Mouse (Mus musculus) ES-E14 (cell line): ENCODE results near the gene Prkcg. TPM values are rescaled to one million over a fixed set of nuclear protein-coding genes. Genes with fewer than 3 reads are reported as not detected.
A peak's percentile ranks its signal among the peaks of the same experiment; 100 is the strongest.

Experiments used
- DNase-seq: peaks from one replicate; pipeline ENCODE4 v3.0.0-alpha.2; 2013; ENCODE audit warnings: low read depth, low spot score
- H3K27ac ChIP-seq: 2 replicates; pipeline ENCODE4 v1.5.1; 2012; ENCODE audit warnings: low read depth, mild to moderate bottlenecking, low read length, moderate library complexity, mixed read lengths; ENCODE audit not compliant: poor library complexity, insufficient read depth, severe bottlenecking
- H3K36me3 ChIP-seq: 2 replicates; pipeline ENCODE4 v1.6.1; 2012; ENCODE audit warnings: mild to moderate bottlenecking, low read length, moderate library complexity, mixed read lengths; ENCODE audit not compliant: control insufficient read depth, poor library complexity, insufficient read depth, severe bottlenecking
- H3K4me1 ChIP-seq, 2 experiments: fragments of 150-350 bp in 1 of 2; sonication (generic) in 1 of 2; 2 replicates each; pipeline ENCODE4 v1.6.1; 2012; ENCODE audit warnings: low read length in 2 of 2, mild to moderate bottlenecking in 1 of 2, mixed read lengths in 1 of 2; ENCODE audit not compliant: control insufficient read depth in 2 of 2, insufficient read depth in 2 of 2, poor library complexity in 1 of 2
- H3K4me3 ChIP-seq, 2 experiments: fragments of 150-350 bp in 1 of 2; sonication (generic) in 1 of 2; 2 replicates each; pipeline ENCODE4 v1.5.1; 2012; ENCODE audit warnings: low read length in 2 of 2, low read depth in 1 of 2, mild to moderate bottlenecking in 1 of 2, mixed read lengths in 1 of 2; ENCODE audit not compliant: insufficient read depth in 1 of 2, poor library complexity in 1 of 2, severe bottlenecking in 1 of 2
- H3K9ac ChIP-seq: 2 replicates; pipeline ENCODE4 v1.6.1; 2012; ENCODE audit warnings: low read depth, mild to moderate bottlenecking, low read length, mixed read lengths; ENCODE audit not compliant: poor library complexity, insufficient read depth, severe bottlenecking
- H3K9me3 ChIP-seq: fragments of 150-350 bp; sonication (generic); 2 replicates; pipeline ENCODE4 v1.6.1; 2012; ENCODE audit warnings: low read depth, mild to moderate bottlenecking, low read length; ENCODE audit not compliant: control insufficient read depth, insufficient read depth
- CHD2 ChIP-seq: IDR thresholded peaks from 2 replicates; pipeline ENCODE4 v1.6.1; 2014; ENCODE audit warnings: mild to moderate bottlenecking, low read depth, low read length, inconsistent platforms
- HCFC1 ChIP-seq: IDR thresholded peaks from 2 replicates; pipeline ENCODE4 v1.6.1; 2012; ENCODE audit warnings: low read length, inconsistent platforms, borderline replicate concordance; ENCODE audit not compliant: insufficient read depth
- MAFK ChIP-seq: IDR thresholded peaks from 2 replicates; pipeline ENCODE4 v1.6.1; 2014; ENCODE audit warnings: mild to moderate bottlenecking, low read depth, low read length, inconsistent platforms; ENCODE audit not compliant: insufficient read depth
- ZC3H11A ChIP-seq: IDR thresholded peaks from 2 replicates; pipeline ENCODE4 v1.6.1; 2012; ENCODE audit warnings: low read depth, mild to moderate bottlenecking, inconsistent platforms, low read length, borderline replicate concordance
- ZNF384 ChIP-seq: IDR thresholded peaks from 2 replicates; pipeline ENCODE4 v1.6.1; 2012; ENCODE audit warnings: low read depth, low read length, inconsistent platforms
- in situ Hi-C, 2 experiments: fragments of 600-800 bp; cut with MboI; formaldehyde crosslinking; loops; one replicate each; pipeline ENCODE4 v1.15.1; 2025; ENCODE audit warnings: low sequenced_read_pairs in 2 of 2, inconsistent platforms in 1 of 2; ENCODE audit not compliant: unreplicated experiment in 2 of 2
- total RNA-seq: library from RNA; depleted of rRNA; stranded (reverse); fragments of 300-350 nt; gene quantifications from 2 replicates; pipeline ENCODE4 v1.2.3, GENCODE M21; 2012

Gene Prkcg
- total RNA-seq, 1 experiment: 6.6 TPM

GRCm38 (mm10) chr7:3262789-3263188 is 26.2 kb upstream of the Prkcg start:
- no peaks in the 10 kb centered on the region for H3K9me3 ChIP-seq
- H3K36me3 ChIP-seq: no peaks in the 10 kb centered on the region
- DNase-seq: peak; percentile 80
- H3K27ac ChIP-seq: no peak overlapping the region
- TF ChIP-seq HCFC1 (no peak), ZC3H11A (peak; percentile 14; the same call in 1 of the 2 replicates), CHD2 (no peak), ZNF384 (no peak), MAFK (no peak)
- H3K9ac ChIP-seq: no peak overlapping the region
- no peak overlapping the region for H3K4me3 ChIP-seq
- in situ Hi-C loops: no loop called here
- peaks cover 5 to 15% of the 10 kb centered on the region in 2 experiments for H3K4me1 ChIP-seq

GRCm38 (mm10) chr7:3264390-3265022 is 24.5 kb upstream of the Prkcg start:
- Histone ChIP-seq H3K4me1 (peaks cover 7 to 17% of the 10 kb centered on the region in 2 experiments), H3K4me3 (peak overlapping the region; percentile 62 to 68), H3K9ac (peak overlapping the region; percentile 56), H3K36me3 (no peaks in the 10 kb centered on the region), H3K27ac (no peak overlapping the region), H3K9me3 (no peaks in the 10 kb centered on the region)
- DNase-seq: no peak
- in situ Hi-C loops: no loop called here
- TF ChIP-seq ZNF384 (no peak), MAFK (no peak), HCFC1 (no peak), ZC3H11A (no peak), CHD2 (no peak)

GRCm38 (mm10) chr7:3265311-3265710 is 23.7 kb upstream of the Prkcg start:
- Histone ChIP-seq H3K9me3 (no peaks in the 10 kb centered on the region), H3K27ac (no peak overlapping the region), H3K9ac (peak overlapping the region; percentile 56; the same call in 1 of the 2 replicates), H3K36me3 (no peaks in the 10 kb centered on the region), H3K4me1 (peaks cover 7 to 17% of the 10 kb centered on the region in 2 experiments), H3K4me3 (peak overlapping the region in 1 of 2 experiments; percentile 68; a peak in 2 of 4 replicates)
- no peak for DNase-seq
- in situ Hi-C loops: no loop called here
- TF ChIP-seq ZC3H11A: no peak
- no peak for TF ChIP-seq ZNF384
- TF ChIP-seq MAFK: no peak
- TF ChIP-seq HCFC1: no peak
- no peak for TF ChIP-seq CHD2

- H3K4me3 ChIP-seq: no peak overlapping the region
These were observed 21.7 kb upstream of the Prkcg start for GRCm38 (mm10) chr7:3267261-3267660.

More at GRCm38 (mm10) chr7:3267261-3267660, 21.7 kb upstream of the Prkcg start:
- no peak for DNase-seq
- TF ChIP-seq HCFC1: no peak
- no peak for TF ChIP-seq ZNF384
- no peak for TF ChIP-seq MAFK
- no peak for TF ChIP-seq CHD2
- TF ChIP-seq ZC3H11A: no peak
- Histone ChIP-seq H3K9me3 (no peaks in the 10 kb centered on the region), H3K4me1 (peaks cover 7 to 17% of the 10 kb centered on the region in 2 experiments), H3K27ac (peak overlapping the region; percentile 42; the same call in 1 of the 2 replicates), H3K9ac (no peak overlapping the region), H3K36me3 (no peaks in the 10 kb centered on the region)
- in situ Hi-C loops: no loop called here
